Mouse (Mus musculus): ENCODE data around the gene Plekha7. TPM values are rescaled to one million over a fixed set of nuclear protein-coding genes. Genes with fewer than 3 reads are reported as not detected.

The Plekha7 gene
- total RNA-seq, 2 experiments from 2014 or later: 13.8 to 14.6 TPM

- no peak for DNase-seq
Observed at GRCm38 (mm10) chr7:116222288-116223009, 85.7 kb downstream of the Plekha7 start.

GRCm38 (mm10) chr7:116221883-116222282 lies 86.3 kb downstream of the Plekha7 start:
- no peak for DNase-seq

- no peak for DNase-seq
Observed at GRCm38 (mm10) chr7:116220103-116220707, 88.0 kb downstream of the Plekha7 start.

- DNase-seq: no peak
Observed at GRCm38 (mm10) chr7:116217747-116218146, 90.4 kb downstream of the Plekha7 start.

GRCm38 (mm10) chr7:116211904-116212303 lies 96.3 kb downstream of the Plekha7 start:
- DNase-seq: no peak

GRCm38 (mm10) chr7:116209926-116210631 lies 98.1 kb downstream of the Plekha7 start:
- no peak for DNase-seq

- no peak for DNase-seq
Observed at GRCm38 (mm10) chr7:116208880-116209279, 99.3 kb downstream of the Plekha7 start.

GRCm38 (mm10) chr7:116206806-116207571 lies 101.2 kb downstream of the Plekha7 start:
- no peak for DNase-seq

- no peak for DNase-seq
Observed at GRCm38 (mm10) chr7:116205451-116205850, 102.7 kb downstream of the Plekha7 start.

GRCm38 (mm10) chr7:116202033-116202681 lies 106.0 kb downstream of the Plekha7 start:
- DNase-seq: no peak

GRCm38 (mm10) chr7:116200951-116201351 lies 107.2 kb downstream of the Plekha7 start:
- DNase-seq: peak; percentile 30 to 41

GRCm38 (mm10) chr7:116200544-116200943 lies 107.6 kb downstream of the Plekha7 start:
- DNase-seq: no peak

GRCm38 (mm10) chr7:116198902-116199301 lies 109.3 kb downstream of the Plekha7 start:
- no peak for DNase-seq

GRCm38 (mm10) chr7:116198407-116198806 lies 109.8 kb downstream of the Plekha7 start:
- peak in 1 of 2 experiments; percentile 36 for DNase-seq

- no peak for DNase-seq
Observed at GRCm38 (mm10) chr7:116196974-116197679, 111.0 kb downstream of the Plekha7 start.

- no peak for DNase-seq
Observed at GRCm38 (mm10) chr7:116194996-116195395, 113.2 kb downstream of the Plekha7 start.

GRCm38 (mm10) chr7:116192966-116193365 lies 115.2 kb downstream of the Plekha7 start:
- no peak for DNase-seq

GRCm38 (mm10) chr7:116192096-116192595 lies 116.0 kb downstream of the Plekha7 start:
- DNase-seq: peak; percentile 48 to 54

- DNase-seq: no peak
Observed at GRCm38 (mm10) chr7:116191138-116191537, 117.0 kb downstream of the Plekha7 start.

GRCm38 (mm10) chr7:116189708-116190107 lies 118.5 kb downstream of the Plekha7 start:
- no peak for DNase-seq

- no peak for DNase-seq
Observed at GRCm38 (mm10) chr7:116188391-116188790, 119.8 kb downstream of the Plekha7 start.

All from adrenal gland, postnatal 36 days (tissue).